Mouse (Mus musculus) megakaryocyte, adult 5-6 weeks (primary cell): ENCODE measurements around the gene Syt3. TPM values are rescaled to one million over a fixed set of nuclear protein-coding genes. Genes with fewer than 3 reads are reported as not detected.

Experiments used
- ATAC-seq: 2 replicates; pipeline ENCODE4 v1.8.0; 2016; ENCODE audit warnings: mild to moderate bottlenecking, inconsistent platforms; ENCODE audit not compliant: poor library complexity, severe bottlenecking
- total RNA-seq, 2 experiments: library from RNA; stranded (forward) in 1 of 2; stranded (reverse) in 1 of 2; fragments of 153-499, 151-499 nt in 1 of 2; fragments of 221-1000, 200-1000 nt in 1 of 2; gene quantifications; 2 replicates each; pipeline versions ENCODE4 v1.2.3 to v1.2.4; 2015 to 2017

Gene Syt3
- total RNA-seq (2015) (0.29 TPM in 1 of 2 replicates, not detected in the other), total RNA-seq (2017) (0.22 TPM in 1 of 2 replicates, not detected in the other)

DNA sequence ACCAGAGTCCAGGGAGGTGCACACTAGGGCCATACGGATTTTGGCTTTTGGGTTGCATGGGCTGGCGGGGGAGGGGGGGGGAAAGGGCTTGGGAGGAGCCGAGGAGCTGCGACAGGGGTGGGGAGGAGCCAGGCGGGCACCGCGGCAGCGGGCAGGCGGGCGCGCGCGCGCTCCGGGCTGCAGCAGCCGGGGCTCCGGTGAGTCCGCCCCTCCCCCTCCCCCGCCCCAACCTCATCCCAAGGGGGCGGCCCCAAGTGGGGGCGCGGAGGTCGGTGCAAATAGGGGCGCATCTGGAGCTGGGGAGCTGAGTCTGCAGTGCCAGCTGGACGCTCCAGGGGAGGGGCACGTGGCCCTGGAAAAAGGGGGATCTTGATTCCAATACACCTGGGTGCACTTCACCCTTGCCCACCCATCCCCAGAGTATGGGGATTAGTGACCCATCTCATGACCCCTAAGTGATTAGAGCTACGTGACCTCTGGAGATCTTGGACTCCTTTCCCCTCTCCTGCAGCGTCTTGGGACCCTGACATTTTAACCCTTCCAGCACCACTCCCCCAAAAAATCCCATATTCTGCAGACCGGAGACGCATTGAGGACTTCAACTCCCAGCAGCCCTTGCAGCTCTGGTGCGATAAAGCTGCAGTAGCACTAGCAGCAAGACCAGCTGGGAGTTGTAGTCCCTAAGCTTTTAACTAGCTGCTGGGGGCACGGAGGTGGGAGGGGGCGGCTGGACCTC, at the start of gene Syt3:
Gene Syt3, plus strand, starts transcription at position 123 of the 736 bp plus-strand sequence.
- ATAC-seq = peak; percentile 88

GRCm38 (mm10) chr7:44334139-44334538, 49.8 kb upstream of the Syt3 start:
- ATAC-seq = no peak

- ATAC-seq = no peak
Observed at GRCm38 (mm10) chr7:44335031-44335878, 48.6 kb upstream of the Syt3 start.

DNA sequence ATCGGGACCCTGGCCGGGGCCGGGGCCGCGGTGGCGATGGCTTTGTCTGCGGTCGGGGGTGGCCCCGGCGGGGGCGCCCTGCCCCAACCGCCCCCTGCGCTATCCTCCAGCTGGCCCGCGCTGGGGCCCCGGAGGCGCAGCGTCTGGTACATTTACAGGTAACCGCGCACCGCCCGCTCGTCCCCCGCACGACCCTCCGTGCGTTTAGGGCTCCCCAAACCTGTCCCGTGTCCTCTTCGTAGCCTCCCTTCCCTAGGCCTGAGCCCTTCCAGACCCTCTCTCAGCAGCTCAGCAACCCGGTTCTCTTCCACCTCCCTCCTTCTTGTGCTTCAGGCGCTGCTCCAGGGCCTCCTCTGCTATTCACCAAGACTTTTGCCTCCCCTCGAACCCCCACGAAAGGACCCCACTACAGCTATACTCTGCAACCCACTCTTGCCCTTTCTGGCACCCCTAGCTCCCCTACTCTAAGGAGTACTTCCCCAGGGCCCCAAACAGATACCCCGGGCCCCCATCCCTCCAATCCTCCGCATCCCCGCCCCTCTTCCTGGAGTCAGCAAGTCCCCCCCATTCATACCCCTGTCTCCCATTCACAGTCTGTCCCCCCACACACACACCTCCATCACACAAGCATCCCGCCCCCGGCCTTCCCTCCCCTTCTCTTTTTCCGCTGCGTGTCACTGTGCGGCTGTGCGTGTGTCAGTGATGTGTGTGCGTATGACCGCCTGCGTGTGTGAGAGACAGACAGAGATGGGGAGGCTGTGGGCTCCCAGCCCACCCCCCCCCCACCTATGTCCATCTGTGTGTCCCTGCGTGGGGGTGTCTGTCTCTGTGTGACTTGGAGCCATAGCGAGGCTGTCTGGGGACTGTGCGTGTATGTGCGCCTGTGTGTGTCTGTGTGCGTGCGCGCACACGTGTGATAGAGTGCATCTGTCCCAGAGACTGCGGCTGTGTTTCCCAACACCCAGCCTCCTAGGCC, 47.6 kb upstream of the Syt3 start:
- ATAC-seq = no peak

DNA sequence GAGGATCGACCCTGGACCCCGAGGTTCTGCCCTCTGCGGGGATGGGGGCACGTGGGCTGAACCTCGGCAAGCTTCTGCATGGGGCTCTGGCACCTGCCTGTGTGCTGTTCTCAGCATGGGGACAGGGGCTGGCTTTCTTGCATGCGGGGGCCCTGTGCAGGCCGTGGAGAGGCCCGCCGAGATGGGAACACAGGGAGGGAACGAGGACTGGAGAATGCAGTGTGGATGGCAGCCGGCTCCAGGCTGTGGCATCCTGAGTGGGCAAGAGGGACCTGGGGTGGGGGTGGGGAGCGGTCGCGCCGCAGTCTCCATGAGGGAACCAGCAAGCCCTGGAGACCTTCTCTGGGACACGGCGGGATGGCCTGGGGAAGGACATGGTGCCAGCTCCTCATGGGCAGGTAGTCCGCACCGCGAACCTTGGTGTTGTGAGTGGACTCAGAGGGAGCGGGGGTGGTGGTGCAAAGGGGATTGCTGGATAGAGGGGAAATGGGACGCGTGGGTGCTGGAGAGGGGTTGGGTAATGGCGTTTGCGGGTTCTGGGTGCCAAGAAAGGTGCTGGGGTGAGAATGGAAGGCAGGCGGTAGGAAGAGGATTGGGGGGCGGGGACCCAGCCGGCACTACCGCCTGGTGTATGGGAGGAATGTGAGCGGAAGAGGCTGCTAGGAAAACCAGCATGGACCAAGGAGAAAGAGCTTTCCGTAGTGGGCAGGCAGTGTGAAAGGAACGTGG, 46.6 kb upstream of the Syt3 start:
- ATAC-seq = no peak

DNA sequence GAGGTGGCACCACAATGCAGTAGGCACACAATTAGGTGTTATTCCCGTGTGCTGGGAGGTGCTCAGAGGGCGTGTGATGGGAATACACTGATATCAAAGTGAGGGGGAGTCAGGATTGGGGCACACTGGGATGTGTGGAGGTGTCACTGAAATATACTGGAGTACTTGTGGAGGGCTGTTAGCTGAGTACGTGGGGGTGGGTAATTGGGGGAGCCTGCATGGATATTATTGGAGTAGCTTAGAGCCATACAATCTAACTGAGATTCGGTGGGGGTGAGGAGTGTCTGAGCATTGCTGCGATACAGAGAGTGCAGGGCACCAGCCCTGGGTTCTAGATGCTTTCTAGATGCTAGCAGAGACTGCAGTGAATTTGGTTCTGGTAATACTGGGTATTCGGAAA, 43.7 kb upstream of the Syt3 start:
- no peak for ATAC-seq

GRCm38 (mm10) chr7:44341119-44341518, 42.8 kb upstream of the Syt3 start:
- ATAC-seq = no peak

GRCm38 (mm10) chr7:44341714-44342113, 42.2 kb upstream of the Syt3 start:
- no peak for ATAC-seq

- no peak for ATAC-seq
Observed at GRCm38 (mm10) chr7:44343459-44344015, 40.4 kb upstream of the Syt3 start.

- ATAC-seq = peak; percentile 86
Observed at GRCm38 (mm10) chr7:44344622-44345021, 39.3 kb upstream of the Syt3 start.

- no peak for ATAC-seq
Observed at GRCm38 (mm10) chr7:44349043-44349442, 34.9 kb upstream of the Syt3 start.

DNA sequence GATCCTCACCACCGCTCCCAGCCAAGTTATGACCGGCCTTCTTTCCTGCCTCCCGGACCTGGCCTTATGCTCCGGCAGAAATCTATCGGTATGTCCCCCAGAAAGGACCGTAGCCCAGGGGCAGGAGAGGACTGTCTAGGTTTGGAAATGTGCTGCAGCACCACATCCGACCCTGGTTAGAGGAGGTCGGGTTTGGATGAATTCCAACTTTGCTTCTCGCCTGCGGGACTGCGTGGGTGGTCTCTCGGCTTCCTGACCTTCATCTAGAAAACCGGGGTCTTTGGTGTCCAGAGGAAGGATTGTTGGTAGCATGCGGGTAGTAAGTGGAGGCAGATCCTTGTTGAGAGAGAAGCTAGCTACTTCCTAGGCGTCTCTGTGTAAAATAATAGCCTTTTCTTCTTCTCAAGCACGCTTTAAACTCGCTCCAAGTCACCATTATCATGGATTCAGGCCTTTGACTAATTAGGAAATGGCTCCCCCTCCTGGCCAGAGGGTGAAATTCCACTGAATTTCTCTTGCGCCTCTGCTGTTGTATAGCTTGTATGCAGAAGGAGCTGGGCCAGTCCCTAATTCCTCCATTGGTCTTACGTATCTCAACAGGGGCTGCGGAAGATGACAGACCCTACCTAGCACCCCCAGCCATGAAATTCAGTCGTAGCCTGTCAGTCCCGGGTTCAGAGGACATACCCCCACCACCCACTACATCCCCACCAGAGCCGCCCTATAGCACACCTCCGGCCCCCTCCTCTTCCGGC, 32.8 kb upstream of the Syt3 start:
- peak; percentile 90 for ATAC-seq

DNA sequence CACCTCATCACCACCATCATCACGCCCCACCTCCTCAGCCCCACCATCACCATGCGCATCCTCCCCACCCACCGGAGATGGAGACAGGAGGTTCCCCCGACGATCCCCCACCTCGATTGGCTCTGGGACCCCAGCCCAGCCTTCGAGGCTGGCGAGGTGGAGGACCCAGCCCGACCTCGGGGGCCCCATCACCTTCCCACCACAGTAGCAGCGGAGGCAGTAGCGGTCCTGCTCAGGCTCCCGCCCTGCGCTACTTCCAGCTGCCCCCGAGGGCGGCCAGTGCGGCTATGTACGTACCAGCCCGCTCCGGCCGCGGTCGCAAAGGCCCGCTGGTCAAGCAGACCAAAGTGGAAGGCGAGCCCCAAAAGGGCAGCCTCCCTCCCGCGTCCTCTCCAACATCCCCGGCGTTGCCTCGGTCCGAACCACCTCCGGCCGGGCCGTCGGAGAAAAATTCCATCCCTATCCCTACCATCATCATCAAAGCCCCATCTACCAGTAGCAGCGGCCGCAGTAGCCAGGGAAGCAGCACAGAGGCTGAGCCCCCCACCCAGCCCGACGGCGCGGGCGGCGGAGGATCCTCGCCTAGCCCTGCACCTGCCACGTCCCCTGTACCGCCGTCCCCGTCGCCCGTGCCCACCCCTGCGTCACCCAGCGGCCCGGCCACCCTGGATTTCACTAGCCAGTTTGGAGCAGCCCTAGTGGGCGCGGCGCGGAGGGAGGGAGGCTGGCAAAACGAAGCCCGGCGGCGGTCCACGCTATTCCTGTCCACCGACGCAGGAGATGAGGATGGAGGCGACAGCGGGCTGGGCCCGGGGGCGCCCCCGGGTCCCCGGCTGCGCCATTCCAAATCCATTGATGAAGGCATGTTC, 31.8 kb upstream of the Syt3 start:
- ATAC-seq = no peak

- ATAC-seq = no peak
Observed at GRCm38 (mm10) chr7:44352750-44353600, 30.9 kb upstream of the Syt3 start.

GRCm38 (mm10) chr7:44353601-44354340, 30.1 kb upstream of the Syt3 start:
- ATAC-seq = no peak

DNA sequence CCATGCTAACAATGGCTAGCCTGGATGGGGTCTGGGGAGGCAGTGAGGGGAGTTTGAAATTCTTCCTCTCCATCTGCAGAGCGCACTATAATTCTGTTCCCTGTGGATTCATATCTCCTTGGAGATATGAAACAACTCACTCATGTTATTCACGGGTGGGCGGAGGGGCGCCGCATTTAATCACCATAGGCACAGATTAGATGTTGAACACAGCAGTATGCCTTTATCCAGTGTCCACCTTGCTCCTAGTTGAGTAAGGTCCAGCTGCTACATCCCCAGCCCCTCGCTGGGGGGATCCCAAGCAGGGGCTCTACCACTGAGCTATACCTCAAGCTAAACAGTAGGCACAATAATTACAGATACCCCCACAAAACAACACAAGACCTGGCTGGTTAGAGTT, 28.5 kb upstream of the Syt3 start:
- ATAC-seq = no peak
